Mouse (Mus musculus) heart, postnatal 0 days (tissue): Measurements from ENCODE around the gene Olfr221. TPM values are rescaled to one million over a fixed set of nuclear protein-coding genes. Genes with fewer than 3 reads are reported as not detected.
A peak's percentile ranks its signal among the peaks of the same experiment; 100 is the strongest.

Experiments
- ATAC-seq: fragments of 200-750 bp; cut with Nextera tagmentation; 2 replicates; pipeline ENCODE4 v1.8.0; 2017; ENCODE audit warnings: low read depth, moderate number of reproducible peaks, moderate library complexity; ENCODE audit not compliant: insufficient read depth
- DNase-seq: peaks from one replicate; pipeline ENCODE4 v3.0.0-alpha.2; 2016; ENCODE audit warnings: low spot score
- H3K27ac ChIP-seq: fragments of 300-500 bp; sonication (generic); 2 replicates; pipeline ENCODE4 v1.5.1; 2014; ENCODE audit warnings: low read depth, mild to moderate bottlenecking
- H3K27me3 ChIP-seq: fragments of 300-500 bp; sonication (generic); 2 replicates; pipeline ENCODE4 v1.6.1; 2014; ENCODE audit warnings: low read length, mixed read lengths; ENCODE audit not compliant: control insufficient read depth, insufficient read depth
- H3K36me3 ChIP-seq: fragments of 300-500 bp; sonication (generic); replicated peaks from 2 replicates; pipeline ENCODE4 v1.6.1; 2014; ENCODE audit warnings: low read length, mixed read lengths; ENCODE audit not compliant: control insufficient read depth, insufficient read depth
- H3K4me1 ChIP-seq: fragments of 300-500 bp; sonication (generic); 2 replicates; pipeline ENCODE4 v1.6.1; 2014; ENCODE audit warnings: antibody characterized with exemption; ENCODE audit not compliant: control insufficient read depth, insufficient read depth
- H3K4me2 ChIP-seq: fragments of 300-500 bp; sonication (generic); 2 replicates; pipeline ENCODE4 v1.6.1; 2014; ENCODE audit warnings: low read depth, mild to moderate bottlenecking, low read length, moderate library complexity
- H3K4me3 ChIP-seq: fragments of 300-500 bp; sonication (generic); 2 replicates; pipeline ENCODE4 v1.5.1; 2014; ENCODE audit warnings: low read depth, low read length
- H3K9ac ChIP-seq: fragments of 300-500 bp; sonication (generic); replicated peaks from 2 replicates; pipeline ENCODE4 v1.6.1; 2014; ENCODE audit warnings: low read depth, low read length, mixed read lengths
- H3K9me3 ChIP-seq: fragments of 300-500 bp; sonication (generic); replicated peaks from 2 replicates; pipeline ENCODE4 v1.6.1; 2016; ENCODE audit warnings: low read length; ENCODE audit not compliant: control insufficient read depth
- CTCF ChIP-seq: IDR thresholded peaks from 2 replicates; pipeline ENCODE4 v1.5.1; 2016; ENCODE audit warnings: antibody characterized with exemption, control low read depth, low read depth
- EP300 ChIP-seq: IDR thresholded peaks from 2 replicates; pipeline ENCODE4 v1.6.1; 2016; ENCODE audit warnings: antibody characterized with exemption, low read depth
- WGBS: fragments of 180-500 bp; shearing (Covaris S2); extraction: QIAGEN DNeasy Blood & Tissue Kit; methylation state at CpG from one replicate; pipeline ENCODE4 v1.1.7; 2014; 5-methylcytosine and 5-hydroxymethylcytosine counted together
- polyA plus RNA-seq: library from polyadenylated mRNA; unstranded; fragments of >200 nt; fragmentation: Nextera tagmentation; extraction: Ambion mirVana; gene quantifications from 2 replicates; pipeline ENCODE4 v1.2.1, GENCODE M21; 2015
- total RNA-seq: library from RNA; depleted of rRNA; stranded (reverse); fragments of >200 nt; gene quantifications from 2 replicates; pipeline ENCODE4 v1.2.3, GENCODE M21; 2014; ENCODE audit warnings: low replicate concordance

Gene Olfr221
- total and polyA plus RNA-seq, 2 experiments from 2014 or later, result not detected

GRCm38 (mm10) chr14:52014271-52014760 lies 27.9 kb downstream of the Olfr221 start:
- no peaks in the 10 kb centered on the region for H3K27me3 ChIP-seq
- peaks cover 36% of the 10 kb centered on the region for H3K4me1 ChIP-seq
- peak; percentile 68 for ATAC-seq
- no peak for DNase-seq
- peak overlapping the region; percentile 97 for H3K9ac ChIP-seq
- H3K4me3 ChIP-seq, result peak overlapping the region; percentile 86
- no peaks in the 10 kb centered on the region for H3K9me3 ChIP-seq
- WGBS, result 0% methylated on average over 5 of the region's 80 CpGs
- H3K27ac ChIP-seq, result peak overlapping the region; percentile 99
- peaks cover 4% of the 10 kb centered on the region; the same call in 1 of the 2 replicates for H3K36me3 ChIP-seq
- peak overlapping the region; percentile 87 for H3K4me2 ChIP-seq
- TF ChIP-seq EP300 (no peak), CTCF (no peak)

- peak overlapping the region; percentile 97 for H3K9ac ChIP-seq
- ATAC-seq (peak; percentile 15), DNase-seq (peak; percentile 54)
- peak overlapping the region; percentile 86 for H3K4me3 ChIP-seq
- H3K4me1 ChIP-seq, result peaks cover 35% of the 10 kb centered on the region
- peak overlapping the region; percentile 99 for H3K27ac ChIP-seq
- no peaks in the 10 kb centered on the region for H3K9me3 ChIP-seq
- peaks cover 8% of the 10 kb centered on the region; the same call in 1 of the 2 replicates for H3K36me3 ChIP-seq
- 3% methylated on average over 17 of the region's 24 CpGs for WGBS
- no peaks in the 10 kb centered on the region for H3K27me3 ChIP-seq
- H3K4me2 ChIP-seq, result peak overlapping the region; percentile 87
- TF ChIP-seq EP300, result no peak
- TF ChIP-seq CTCF, result no peak
Observed at GRCm38 (mm10) chr14:52013771-52014219, 28.5 kb downstream of the Olfr221 start.

DNA sequence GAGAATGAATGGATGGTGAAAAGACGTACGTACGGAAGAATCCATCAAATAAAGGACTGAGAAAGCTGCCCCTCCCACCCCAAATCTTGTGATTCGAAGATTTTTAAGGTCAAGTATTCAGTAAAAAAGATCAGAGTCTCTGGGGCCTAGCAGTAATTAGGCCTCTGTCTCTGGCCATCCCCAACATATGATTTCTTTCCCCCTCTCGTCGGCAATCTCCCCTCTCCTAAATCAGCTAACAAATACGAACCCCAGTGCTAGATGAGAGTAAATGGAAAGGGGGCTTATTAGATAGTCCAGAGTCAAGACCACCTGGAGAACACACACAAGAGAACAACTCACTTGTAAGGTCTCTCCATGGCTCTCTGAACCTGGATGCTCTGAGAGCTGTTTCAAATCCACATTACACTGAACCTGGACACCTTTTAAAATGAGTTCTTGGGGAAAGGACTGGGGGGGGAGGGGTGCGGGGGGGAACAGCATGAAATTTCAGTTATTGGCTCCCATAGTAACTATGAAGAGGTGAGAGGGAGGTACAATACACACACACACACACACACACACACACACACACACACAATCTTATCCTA lies 29.1 kb downstream of the Olfr221 start:
- ATAC-seq, result no peak

DNA sequence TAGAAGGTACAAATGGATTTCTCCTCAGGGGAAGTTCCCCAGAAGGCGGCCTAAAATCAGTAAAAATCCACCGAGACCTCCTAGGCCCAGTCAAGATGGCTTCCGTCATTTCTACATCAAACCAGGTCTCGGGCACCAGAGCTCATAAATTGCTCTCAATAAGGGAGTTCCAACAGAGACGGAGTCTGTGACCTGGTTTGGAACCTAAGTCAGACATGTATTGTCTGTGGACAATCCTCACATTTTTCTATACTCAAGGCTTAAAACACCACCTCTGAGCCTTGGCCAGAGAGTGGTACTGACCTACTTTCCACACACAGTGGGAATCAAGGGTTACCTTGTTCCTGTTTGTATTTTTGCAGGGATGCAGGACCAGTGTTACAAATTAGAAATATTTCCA lies 29.7 kb downstream of the Olfr221 start:
- H3K4me2 ChIP-seq, result no peak overlapping the region
- ATAC-seq, result no peak
- no peak for TF ChIP-seq EP300
- no peak for TF ChIP-seq CTCF

More for the DNA sequence above, 29.1 kb downstream of the Olfr221 start:
- peaks cover 14% of the 10 kb centered on the region for H3K36me3 ChIP-seq
- peak overlapping the region; percentile 86 for H3K4me3 ChIP-seq
- WGBS, result 75% methylated on average over 8 of the region's 8 CpGs
- no peaks in the 10 kb centered on the region for H3K9me3 ChIP-seq
- peaks cover 32% of the 10 kb centered on the region for H3K4me1 ChIP-seq
- H3K4me2 ChIP-seq, result peak overlapping the region; percentile 87
- peak overlapping the region; percentile 99 for H3K27ac ChIP-seq
- peak overlapping the region; percentile 97 for H3K9ac ChIP-seq
- no peak for TF ChIP-seq EP300
- TF ChIP-seq CTCF, result no peak
- DNase-seq, result no peak
- H3K27me3 ChIP-seq, result no peaks in the 10 kb centered on the region

DNA sequence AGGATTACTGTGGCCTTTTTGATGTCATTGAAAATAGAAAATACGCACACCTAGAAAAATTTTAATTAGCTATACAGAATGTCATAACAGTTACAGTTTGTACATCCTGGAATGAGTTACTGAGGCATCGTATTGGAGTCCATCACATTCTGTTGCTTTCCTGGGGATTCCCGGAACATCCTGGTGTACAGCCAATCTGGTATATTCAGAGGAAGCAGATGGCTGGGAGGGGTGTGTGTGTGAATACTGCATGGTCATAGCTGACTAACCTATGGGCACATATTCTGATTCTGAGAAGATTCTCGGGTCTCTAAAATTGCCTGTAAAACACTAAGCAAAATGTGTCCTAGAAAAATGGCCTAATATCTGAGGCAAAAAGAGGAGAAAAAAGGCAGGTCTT lies 30.2 kb downstream of the Olfr221 start:
- Histone ChIP-seq H3K27ac (0 out of 2 replicates have a peak overlapping the region, but pooled peaks have one; percentile 99), H3K4me1 (peaks cover 32% of the 10 kb centered on the region), H3K36me3 (peaks cover 20% of the 10 kb centered on the region), H3K9ac (no peak overlapping the region), H3K4me3 (no peak overlapping the region), H3K9me3 (no peaks in the 10 kb centered on the region), H3K4me2 (no peak overlapping the region), H3K27me3 (no peaks in the 10 kb centered on the region)
- 72% methylated on average over 4 of the region's 4 CpGs for WGBS
- ATAC-seq (no peak), DNase-seq (peak; percentile 38)
- TF ChIP-seq CTCF, result no peak
- no peak for TF ChIP-seq EP300

More for the DNA sequence above, 29.7 kb downstream of the Olfr221 start:
- Histone ChIP-seq H3K27me3 (no peaks in the 10 kb centered on the region), H3K9ac (no peak overlapping the region), H3K9me3 (no peaks in the 10 kb centered on the region), H3K36me3 (peaks cover 16% of the 10 kb centered on the region), H3K27ac (peak overlapping the region; percentile 99; the same call in 1 of the 2 replicates), H3K4me1 (peaks cover 32% of the 10 kb centered on the region), H3K4me3 (no peak overlapping the region)
- DNase-seq, result no peak
- 85% methylated on average over 5 of the region's 5 CpGs for WGBS

GRCm38 (mm10) chr14:52011683-52012082 lies 30.6 kb downstream of the Olfr221 start:
- Histone ChIP-seq H3K4me1 (peaks cover 31% of the 10 kb centered on the region), H3K9me3 (no peaks in the 10 kb centered on the region), H3K27ac (no peak overlapping the region), H3K4me3 (no peak overlapping the region), H3K36me3 (peaks cover 23% of the 10 kb centered on the region), H3K9ac (no peak overlapping the region), H3K4me2 (no peak overlapping the region), H3K27me3 (no peaks in the 10 kb centered on the region)
- ATAC-seq (no peak), DNase-seq (no peak)
- TF ChIP-seq EP300 (no peak), CTCF (no peak)
- WGBS, result 61% methylated on average over 1 of the region's 1 CpGs
